17 mouse cellular contexts compared by ENCODE assay signal in the genomic region with DNA sequence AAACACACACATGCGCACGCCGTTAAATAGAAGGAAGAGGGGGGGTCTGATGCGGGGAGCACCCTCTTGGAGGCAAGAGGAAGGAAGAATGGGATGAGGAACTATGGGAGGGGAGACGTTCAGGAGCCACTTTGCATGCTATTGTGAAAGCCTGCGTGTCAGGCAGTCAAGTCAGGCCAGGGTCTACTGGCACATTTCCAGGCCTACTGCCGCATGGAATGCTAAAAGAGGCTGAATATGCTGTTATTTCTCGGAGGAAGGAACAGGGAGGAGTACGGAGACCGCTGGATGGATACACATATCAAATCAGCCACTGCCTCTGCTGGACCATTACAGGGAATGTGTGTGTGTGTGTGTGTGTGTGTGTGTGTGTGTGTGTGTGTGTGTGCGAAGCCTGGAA.
DNase-seq lines count a peak whose midpoint lies in the region; ATAC-seq lines count a peak whose summit lies in the region.
"Had no signal": no experiment of that assay in that cellular context is flagged by ENCODE, and none has a peak within 500 bp of the region (broad histone marks: within the 10 kb centered on the region; RNA-seq: fewer than 3 reads in every experiment).

No protein-coding gene starts in this region.

- H3K4me2 ChIP-seq in forebrain, embryonic 15.5 days (replicated peaks) = no peak overlapping the region
- H3K4me2 ChIP-seq in forebrain, embryonic 12.5 days = no peak overlapping the region
- no peak overlapping the region for H3K4me2 ChIP-seq in neural tube, embryonic 13.5 days
- no peak overlapping the region for H3K4me2 ChIP-seq in neural tube, embryonic 15.5 days
- no peak overlapping the region for H3K4me2 ChIP-seq in midbrain, embryonic 15.5 days
- H3K4me2 ChIP-seq: embryonic facial prominence, embryonic 15.5 days; heart, embryonic 12.5 days had no signal

- H3K27ac ChIP-seq in forebrain, embryonic 15.5 days (replicated peaks) = no peak overlapping the region
- no peak overlapping the region for H3K27ac ChIP-seq in forebrain, embryonic 12.5 days
- no peak overlapping the region for H3K27ac ChIP-seq in neural tube, embryonic 13.5 days (replicated peaks)
- no peak overlapping the region for H3K27ac ChIP-seq in neural tube, embryonic 15.5 days (replicated peaks)
- no peak overlapping the region for H3K27ac ChIP-seq in midbrain, embryonic 15.5 days
- H3K27ac ChIP-seq: embryonic facial prominence, embryonic 15.5 days; gastrocnemius, adult 2 months; left cerebral cortex, adult 2 months had no signal

- no peak overlapping the region for H3K9ac ChIP-seq in forebrain, embryonic 15.5 days (replicated peaks)
- no peak overlapping the region for H3K9ac ChIP-seq in forebrain, embryonic 12.5 days
- no peak overlapping the region for H3K9ac ChIP-seq in neural tube, embryonic 13.5 days
- H3K9ac ChIP-seq in neural tube, embryonic 15.5 days (replicated peaks) = no peak overlapping the region
- H3K9ac ChIP-seq in midbrain, embryonic 15.5 days = no peak overlapping the region
- H3K9ac ChIP-seq: embryonic facial prominence, embryonic 15.5 days; heart, embryonic 12.5 days; liver, postnatal 0 days had no signal

- no peaks in the 10 kb centered on the region for H3K9me3 ChIP-seq in forebrain, embryonic 15.5 days
- H3K9me3 ChIP-seq in forebrain, embryonic 12.5 days = no peaks in the 10 kb centered on the region
- no peaks in the 10 kb centered on the region for H3K9me3 ChIP-seq in neural tube, embryonic 13.5 days
- no peaks in the 10 kb centered on the region for H3K9me3 ChIP-seq in neural tube, embryonic 15.5 days (replicated peaks)
- H3K9me3 ChIP-seq in midbrain, embryonic 15.5 days = no peaks in the 10 kb centered on the region
- H3K9me3 ChIP-seq: embryonic facial prominence, embryonic 15.5 days; heart, embryonic 12.5 days had no signal

- H3K36me3 ChIP-seq in forebrain, embryonic 15.5 days = no peaks in the 10 kb centered on the region
- H3K36me3 ChIP-seq in forebrain, embryonic 12.5 days (replicated peaks) = no peaks in the 10 kb centered on the region
- H3K36me3 ChIP-seq in neural tube, embryonic 13.5 days = no peaks in the 10 kb centered on the region
- no peaks in the 10 kb centered on the region for H3K36me3 ChIP-seq in neural tube, embryonic 15.5 days
- no peaks in the 10 kb centered on the region for H3K36me3 ChIP-seq in midbrain, embryonic 15.5 days (replicated peaks)
- H3K36me3 ChIP-seq: embryonic facial prominence, embryonic 15.5 days; heart, embryonic 12.5 days had no signal

- peak; percentile 24 to 35 for DNase-seq in layer of hippocampus, postnatal 10 days (ENCODE audit: low spot score in 2 of 2)
- DNase-seq in layer of hippocampus, postnatal 25 days (ENCODE audit: extremely low spot score in 1 of 2, low spot score in 1 of 2) = no peak
- DNase-seq in urinary bladder, postnatal 36 days (ENCODE audit: low spot score in 2 of 2) = no peak
- DNase-seq: adrenal gland, adult 8-10 months; gastrocnemius, adult 2 months; kidney, adult 11 months; liver, postnatal 0 days; retina, postnatal 1 day; thymus, postnatal 4 days had no signal

- WGBS in forebrain, embryonic 15.5 days = 52% methylated on average over 11 of the region's 11 CpGs
- WGBS in forebrain, embryonic 12.5 days = 81% methylated on average over 11 of the region's 11 CpGs
- WGBS in neural tube, embryonic 13.5 days = 67% methylated on average over 11 of the region's 11 CpGs
- 70% methylated on average over 11 of the region's 11 CpGs for WGBS in neural tube, embryonic 15.5 days
- 59% methylated on average over 11 of the region's 11 CpGs for WGBS in midbrain, embryonic 15.5 days

- H3K4me3 ChIP-seq in forebrain, embryonic 15.5 days = no peak overlapping the region
- no peak overlapping the region for H3K4me3 ChIP-seq in forebrain, embryonic 12.5 days (replicated peaks)
- H3K4me3 ChIP-seq in neural tube, embryonic 13.5 days = no peak overlapping the region
- H3K4me3 ChIP-seq in neural tube, embryonic 15.5 days (replicated peaks) = no peak overlapping the region
- H3K4me3 ChIP-seq in midbrain, embryonic 15.5 days = no peak overlapping the region
- H3K4me3 ChIP-seq: embryonic facial prominence, embryonic 15.5 days; gastrocnemius, adult 2 months; heart, embryonic 12.5 days; left cerebral cortex, adult 2 months had no signal

- H3K27me3 ChIP-seq in forebrain, embryonic 15.5 days = no peaks in the 10 kb centered on the region
- H3K27me3 ChIP-seq in forebrain, embryonic 12.5 days = no peaks in the 10 kb centered on the region
- H3K27me3 ChIP-seq in neural tube, embryonic 13.5 days = no peaks in the 10 kb centered on the region
- no peaks in the 10 kb centered on the region for H3K27me3 ChIP-seq in neural tube, embryonic 15.5 days (replicated peaks)
- H3K27me3 ChIP-seq in midbrain, embryonic 15.5 days (replicated peaks) = no peaks in the 10 kb centered on the region
- H3K27me3 ChIP-seq: embryonic facial prominence, embryonic 15.5 days; heart, embryonic 12.5 days had no signal

- ATAC-seq in forebrain, embryonic 15.5 days (replicated peaks) = 0 out of 2 replicates have a peak, but pooled peaks have one; percentile 41
- ATAC-seq in forebrain, embryonic 12.5 days (ENCODE audit: low FRiP score) = no peak
- 0 out of 2 replicates have a peak, but pooled peaks have one; percentile 23 for ATAC-seq in neural tube, embryonic 13.5 days (ENCODE audit: low read depth)
- no peak for ATAC-seq in neural tube, embryonic 15.5 days (ENCODE audit: low FRiP score)
- ATAC-seq in midbrain, embryonic 15.5 days (replicated peaks) = peak; percentile 60; the same call in 1 of the 2 replicates
- ATAC-seq: liver, postnatal 0 days had no signal

- 0 out of 2 replicates have a peak, but pooled peaks cover 2% of the 10 kb centered on the region for H3K4me1 ChIP-seq in forebrain, embryonic 15.5 days
- no peaks in the 10 kb centered on the region for H3K4me1 ChIP-seq in forebrain, embryonic 12.5 days
- H3K4me1 ChIP-seq in neural tube, embryonic 13.5 days (replicated peaks) = no peaks in the 10 kb centered on the region
- H3K4me1 ChIP-seq in neural tube, embryonic 15.5 days = no peaks in the 10 kb centered on the region
- 0 out of 2 replicates have a peak, but pooled peaks cover 2% of the 10 kb centered on the region for H3K4me1 ChIP-seq in midbrain, embryonic 15.5 days
- H3K4me1 ChIP-seq: embryonic facial prominence, embryonic 15.5 days; heart, embryonic 12.5 days had no signal

Comparison
In these comparisons a context has a peak if more than half of its experiments do, and no peak if none do; other contexts are left out.
1. ATAC-seq: peak in forebrain, embryonic 15.5 days (single experiment), neural tube, embryonic 13.5 days (single experiment) and midbrain, embryonic 15.5 days (single experiment); none in forebrain, embryonic 12.5 days (single experiment) and neural tube, embryonic 15.5 days (single experiment).
2. DNase-seq: peak in layer of hippocampus, postnatal 10 days (2 of 2); none in layer of hippocampus, postnatal 25 days (0 of 2) and urinary bladder, postnatal 36 days (0 of 2).